Mouse (Mus musculus) liver, embryonic 14.5 days (tissue): ENCODE results near the gene BC055324.

Experiments
- CTCF ChIP-seq: IDR thresholded peaks from 2 replicates; pipeline ENCODE4 v1.5.1; 2016; ENCODE audit warnings: antibody characterized with exemption, low read depth, control low read depth
- EP300 ChIP-seq: IDR thresholded peaks from 2 replicates; pipeline ENCODE4 v1.6.1; 2016; ENCODE audit warnings: antibody characterized with exemption, low read depth

DNA sequence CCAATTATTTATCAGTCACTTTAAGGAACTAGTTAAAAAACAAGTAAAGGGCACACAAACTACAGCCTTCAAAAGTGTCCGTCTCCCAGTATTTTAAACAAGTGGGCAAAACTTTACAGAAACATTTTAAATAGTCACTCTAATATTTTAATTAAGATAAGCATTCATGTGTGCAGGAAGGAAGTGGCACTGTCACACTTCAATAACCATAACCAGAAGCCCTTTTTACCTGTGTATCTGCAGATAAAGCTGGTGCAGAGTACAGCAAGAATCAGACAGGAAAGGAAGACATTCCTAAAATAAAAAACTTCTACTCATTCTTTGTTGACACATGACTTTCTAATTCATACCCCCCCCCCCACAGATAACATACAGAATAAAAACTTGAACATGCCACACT lies 18.1 kb downstream of the BC055324 start:
- TF ChIP-seq EP300 (no peak), CTCF (no peak)
